Mouse (Mus musculus) kidney, adult 2 months (tissue): Measurements from ENCODE around the gene Uimc1.

Experiments used
- CTCF ChIP-seq: fragments of 200-500 bp; conservative IDR thresholded peaks from 2 replicates; pipeline ENCODE4 v1.5.1; 2011; ENCODE audit warnings: low read depth, mild to moderate bottlenecking, control low read depth, low read length, moderate library complexity, mixed read lengths; ENCODE audit not compliant: insufficient read depth, insufficient read length
- POLR2A ChIP-seq: fragments of 200-500 bp; IDR thresholded peaks from one replicate; pipeline ENCODE4 v1.6.1; 2011; ENCODE audit warnings: low read depth, low read length, control low read depth

DNA sequence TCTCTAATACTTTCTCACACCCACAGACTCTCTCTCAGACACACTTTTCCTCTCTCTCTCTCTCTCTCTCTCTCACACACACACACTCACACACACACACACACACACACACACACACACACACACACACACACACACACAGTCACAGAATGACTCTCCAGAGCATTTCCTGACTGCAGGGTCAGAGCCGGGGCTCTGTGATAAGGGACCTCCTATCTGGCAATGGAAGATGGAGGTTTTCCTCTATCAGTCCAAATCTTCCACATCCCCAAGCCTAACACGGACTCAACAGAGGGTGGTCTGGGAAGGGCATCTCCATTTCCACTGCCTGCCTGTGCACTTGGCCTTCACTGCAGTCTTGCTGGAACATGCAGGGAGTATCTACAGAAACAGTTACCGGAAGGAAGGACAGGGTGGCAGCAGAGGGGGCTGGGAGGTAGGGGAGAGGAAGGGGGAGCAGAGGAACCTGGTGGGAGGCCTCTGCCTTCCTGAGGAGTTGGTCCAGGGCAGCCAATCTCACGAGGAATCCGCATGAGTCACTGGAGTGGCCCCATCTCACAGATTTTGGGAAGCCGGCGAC is 111.8 kb downstream of the Uimc1 start:
- no peak for TF ChIP-seq POLR2A
- no peak for TF ChIP-seq CTCF
